Mouse (Mus musculus) right cerebral cortex, postnatal 14 days (tissue): ENCODE data around the gene Gsx2.

Source experiments
- DNase-seq: peaks from one replicate; pipeline ENCODE4 v3.0.0; 2022

The Gsx2 gene

GRCm38 (mm10) chr5:75075383-75075941 is at the start of gene Gsx2:
TSS of gene Gsx2 (plus strand) at chr5:75075601.
- DNase-seq, result no peak

GRCm38 (mm10) chr5:75035475-75035874 is 39.9 kb upstream of the Gsx2 start:
- DNase-seq, result no peak

- no peak for DNase-seq
Observed at GRCm38 (mm10) chr5:75039307-75039706, 36.1 kb upstream of the Gsx2 start.

- DNase-seq, result no peak
Observed at GRCm38 (mm10) chr5:75043011-75043445, 32.4 kb upstream of the Gsx2 start.

- DNase-seq, result peak; percentile 19
Observed at GRCm38 (mm10) chr5:75043621-75044301, 31.6 kb upstream of the Gsx2 start.

- DNase-seq, result peak; percentile 86
Observed at GRCm38 (mm10) chr5:75044310-75044904, 31.0 kb upstream of the Gsx2 start, which contains the start of gene Chic2. TSS of gene Chic2 (minus strand) at chr5:75044774.

- DNase-seq, result no peak
Observed at GRCm38 (mm10) chr5:75045371-75045770, 30.0 kb upstream of the Gsx2 start.

GRCm38 (mm10) chr5:75046681-75047321 is 28.6 kb upstream of the Gsx2 start:
- no peak for DNase-seq

GRCm38 (mm10) chr5:75051109-75051508 is 24.3 kb upstream of the Gsx2 start:
- no peak for DNase-seq

- no peak for DNase-seq
Observed at GRCm38 (mm10) chr5:75063177-75063576, 12.2 kb upstream of the Gsx2 start.

GRCm38 (mm10) chr5:75066715-75067114 is 8.7 kb upstream of the Gsx2 start:
- DNase-seq, result no peak

- DNase-seq, result peak; percentile 56
Observed at GRCm38 (mm10) chr5:75067125-75067756, 8.2 kb upstream of the Gsx2 start.

- DNase-seq, result no peak
Observed at GRCm38 (mm10) chr5:75070132-75070531, 5.3 kb upstream of the Gsx2 start.

- no peak for DNase-seq
Observed at GRCm38 (mm10) chr5:75070656-75071375, 4.6 kb upstream of the Gsx2 start.

GRCm38 (mm10) chr5:75071951-75072350 is 3.5 kb upstream of the Gsx2 start:
- no peak for DNase-seq

GRCm38 (mm10) chr5:75072532-75072931 is 2.9 kb upstream of the Gsx2 start:
- no peak for DNase-seq

GRCm38 (mm10) chr5:75073167-75073566 is 2.2 kb upstream of the Gsx2 start:
- no peak for DNase-seq

- no peak for DNase-seq
Observed at GRCm38 (mm10) chr5:75073684-75074083, 1.7 kb upstream of the Gsx2 start.

- no peak for DNase-seq
Observed at GRCm38 (mm10) chr5:75074132-75074531, 1.3 kb upstream of the Gsx2 start.

- no peak for DNase-seq
Observed at GRCm38 (mm10) chr5:75074537-75075382, 641 bp upstream of the Gsx2 start.

GRCm38 (mm10) chr5:75076326-75077050 is 1.1 kb downstream of the Gsx2 start:
- DNase-seq, result no peak
